Mouse (Mus musculus) lung, postnatal 0 days (tissue): ENCODE data around the gene Gm815.

ENCODE experiments used
- CTCF ChIP-seq: IDR thresholded peaks from 2 replicates; pipeline ENCODE4 v1.5.1; 2016; ENCODE audit warnings: antibody characterized with exemption, mild to moderate bottlenecking
- EP300 ChIP-seq: IDR thresholded peaks from 2 replicates; pipeline ENCODE4 v1.6.1; 2016; ENCODE audit warnings: antibody characterized with exemption, mild to moderate bottlenecking, control low read depth

DNA sequence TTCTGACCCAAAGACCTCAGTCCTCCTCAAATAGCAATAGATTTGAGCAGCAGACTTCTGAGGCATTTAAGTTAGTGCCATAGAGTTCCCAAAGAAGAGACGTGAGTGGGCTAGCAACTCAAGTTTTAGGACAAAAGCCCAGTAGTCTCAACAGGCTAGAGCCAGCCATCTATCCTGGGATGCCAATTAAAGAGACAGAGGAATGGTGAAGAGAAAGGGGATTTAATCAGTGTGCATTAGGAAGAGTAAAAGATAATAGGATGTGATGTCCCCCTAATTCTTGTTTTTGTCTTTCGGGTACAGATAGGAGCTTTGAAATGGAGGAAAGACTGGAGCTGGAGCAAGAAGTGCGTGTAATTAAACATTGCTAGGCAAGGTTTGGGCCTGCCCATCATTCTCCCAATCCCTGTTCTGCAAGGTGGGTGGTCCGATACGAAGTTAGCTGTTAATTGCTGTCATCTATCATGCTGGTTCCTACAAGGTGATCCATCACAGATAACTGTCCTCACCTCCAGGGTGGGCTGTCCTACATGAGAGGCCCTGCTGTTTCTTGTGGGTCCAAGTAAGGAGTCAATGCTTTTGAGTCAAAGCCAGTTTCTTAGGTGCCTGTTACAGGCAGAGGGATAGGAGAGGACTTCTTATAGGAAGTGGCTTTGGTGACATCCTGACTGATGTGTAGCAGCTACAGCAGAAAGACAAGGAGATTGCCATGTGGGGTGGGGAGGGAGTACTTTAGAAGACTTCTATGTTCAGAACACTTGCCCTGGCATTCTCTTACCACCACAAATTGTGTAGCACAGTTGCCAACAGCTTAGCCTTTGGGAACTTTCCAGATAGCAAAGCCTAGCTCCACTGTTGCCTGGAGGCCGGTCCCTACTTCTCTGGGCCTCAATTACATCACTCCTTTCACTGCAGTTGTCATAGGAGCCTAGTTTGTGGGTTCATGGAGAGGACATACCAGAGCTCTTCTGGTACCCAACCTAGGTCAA, 44.9 kb downstream of the Gm815 start:
- TF ChIP-seq CTCF (no peak), EP300 (no peak)
